Mouse (Mus musculus) A20 (cell line): Measurements from ENCODE around the gene Olfr320.
"Not testable (repeated sequence)": the region's sequence is repeated elsewhere in the genome, so short reads cannot be mapped to it uniquely, and the experiment has no call there.

ENCODE experiments used
- DNase-seq: peaks from one replicate; pipeline ENCODE4 v3.0.0-alpha.2; 2011; ENCODE audit warnings: low read depth, low spot score

Olfr320 gene

GRCm38 (mm10) chr11:58680799-58681198 lies at the start of gene Olfr320:
TSS of gene Olfr320 (plus strand) at chr11:58681099.
- DNase-seq: no peak

GRCm38 (mm10) chr11:58634878-58635277 lies 46.0 kb upstream of the Olfr320 start:
- DNase-seq: no peak

GRCm38 (mm10) chr11:58636376-58636977 lies 44.4 kb upstream of the Olfr320 start:
- DNase-seq: peak; percentile 60

GRCm38 (mm10) chr11:58638176-58638701 lies 42.7 kb upstream of the Olfr320 start:
- DNase-seq: no peak

- DNase-seq: no peak
Observed at GRCm38 (mm10) chr11:58640272-58640867, 40.5 kb upstream of the Olfr320 start, which contains the start of gene Trim58. TSS of gene Trim58 (plus strand) at chr11:58640465.

- DNase-seq: no peak
Observed at GRCm38 (mm10) chr11:58641057-58641456, 39.8 kb upstream of the Olfr320 start.

GRCm38 (mm10) chr11:58641638-58642358 lies 39.1 kb upstream of the Olfr320 start:
- no peak for DNase-seq

GRCm38 (mm10) chr11:58643350-58643749 lies 37.5 kb upstream of the Olfr320 start:
- DNase-seq: peak; percentile 70

GRCm38 (mm10) chr11:58655151-58655550 lies 25.7 kb upstream of the Olfr320 start:
- DNase-seq: no peak

- no peak for DNase-seq
Observed at GRCm38 (mm10) chr11:58658596-58658995, 22.3 kb upstream of the Olfr320 start, which contains the start of gene Olfr322. TSS of gene Olfr322 (plus strand) at chr11:58658782.

GRCm38 (mm10) chr11:58669252-58669651 lies 11.6 kb upstream of the Olfr320 start:
- peak; percentile 25 for DNase-seq

- DNase-seq: no peak
Observed at GRCm38 (mm10) chr11:58671825-58672224, 9.1 kb upstream of the Olfr320 start.

- no peak for DNase-seq
Observed at GRCm38 (mm10) chr11:58698862-58699261, 18.0 kb downstream of the Olfr320 start, which contains the start of gene Olfr319. TSS of gene Olfr319 (plus strand) at chr11:58699162.

- DNase-seq: no peak
Observed at GRCm38 (mm10) chr11:58709086-58709485, 28.2 kb downstream of the Olfr320 start.

GRCm38 (mm10) chr11:58717723-58718122 lies 36.8 kb downstream of the Olfr320 start:
- DNase-seq: not testable (repeated sequence)

GRCm38 (mm10) chr11:58719701-58720100 lies 38.8 kb downstream of the Olfr320 start:
- DNase-seq: no peak

GRCm38 (mm10) chr11:58723914-58724313 lies 43.0 kb downstream of the Olfr320 start, which contains the start of gene Olfr318:
TSS of gene Olfr318 (minus strand) at chr11:58724014.
- no peak for DNase-seq

GRCm38 (mm10) chr11:58727896-58728650 lies 47.2 kb downstream of the Olfr320 start:
- DNase-seq: not testable (repeated sequence)

- no peak for DNase-seq
Observed at GRCm38 (mm10) chr11:58733372-58733771, 52.5 kb downstream of the Olfr320 start.
